Mouse (Mus musculus) MEL (cell line): ENCODE results near the gene Abcc3. TPM values are rescaled to one million over a fixed set of nuclear protein-coding genes. Genes with fewer than 3 reads are reported as not detected.

Experiments used
- DNase-seq: peaks from one replicate; pipeline ENCODE4 v3.0.0; 2011; ENCODE audit warnings: low read depth, low spot score
- H3K27ac ChIP-seq: 2 replicates; pipeline ENCODE4 v1.5.1; 2012; ENCODE audit warnings: low read depth, mild to moderate bottlenecking, control low read depth, low read length, moderate library complexity; ENCODE audit not compliant: control insufficient read depth
- H3K27me3 ChIP-seq, 2 experiments: fragments of 150-350 bp in 1 of 2; sonication (generic) in 1 of 2; 2 replicates each; pipeline ENCODE4 v1.6.1; 2012; ENCODE audit warnings: low read length in 2 of 2, mild to moderate bottlenecking in 2 of 2, improper control_type of control experiment in 1 of 2, moderate library complexity in 1 of 2; ENCODE audit not compliant: insufficient read depth in 2 of 2, control insufficient read depth in 1 of 2
- H3K36me3 ChIP-seq, 2 experiments: 2 replicates each; pipeline ENCODE4 v1.6.1; 2012 to 2014; ENCODE audit warnings: low read length in 2 of 2, improper control_type of control experiment in 1 of 2, inconsistent platforms in 1 of 2, mild to moderate bottlenecking in 1 of 2; ENCODE audit not compliant: insufficient read depth in 2 of 2, control insufficient read depth in 1 of 2
- H3K4me1 ChIP-seq, 2 experiments: fragments of 150-350 bp in 1 of 2; sonication (generic) in 1 of 2; 2 replicates each; pipeline ENCODE4 v1.6.1; 2012; ENCODE audit warnings: low read length in 2 of 2, improper control_type of control experiment in 1 of 2, mild to moderate bottlenecking in 1 of 2; ENCODE audit not compliant: insufficient read depth in 2 of 2, control insufficient read depth in 1 of 2
- H3K4me3 ChIP-seq, 2 experiments: fragments of 150-350 bp in 1 of 2; sonication (generic) in 1 of 2; 2 replicates each; pipeline ENCODE4 v1.5.1; 2012; ENCODE audit warnings: low read depth in 2 of 2, low read length in 2 of 2, mild to moderate bottlenecking in 2 of 2, moderate library complexity in 2 of 2, control low read depth in 1 of 2, improper control_type of control experiment in 1 of 2; ENCODE audit not compliant: control insufficient read depth in 1 of 2, insufficient read depth in 1 of 2
- H3K79me2 ChIP-seq: 2 replicates; pipeline ENCODE4 v1.6.1; 2012; ENCODE audit warnings: mild to moderate bottlenecking, low read length, moderate library complexity; ENCODE audit not compliant: control insufficient read depth, poor library complexity, insufficient read depth
- H3K9ac ChIP-seq: 2 replicates; pipeline ENCODE4 v1.6.1; 2012; ENCODE audit warnings: low read depth, mild to moderate bottlenecking, control low read depth, low read length, moderate library complexity; ENCODE audit not compliant: control insufficient read depth, poor library complexity, severe bottlenecking
- H3K9me3 ChIP-seq: fragments of 150-350 bp; sonication (generic); replicated peaks from 2 replicates; pipeline ENCODE4 v1.6.1; 2012; ENCODE audit warnings: mild to moderate bottlenecking, low read length, improper control_type of control experiment, moderate library complexity; ENCODE audit not compliant: insufficient read depth
- BHLHE40 ChIP-seq: IDR thresholded peaks from 2 replicates; pipeline ENCODE4 v1.6.1; 2012; ENCODE audit warnings: low read depth, mild to moderate bottlenecking, inconsistent platforms, low read length, improper control_type of control experiment, borderline replicate concordance
- CHD1 ChIP-seq: IDR thresholded peaks from 2 replicates; pipeline ENCODE4 v1.6.1; 2012; ENCODE audit warnings: low read depth, mild to moderate bottlenecking, inconsistent platforms, low read length, improper control_type of control experiment
- E2F4 ChIP-seq: IDR thresholded peaks from 2 replicates; pipeline ENCODE4 v1.6.1; 2011; ENCODE audit warnings: low read depth, low read length, improper control_type of control experiment, borderline replicate concordance
- GABPA ChIP-seq: IDR thresholded peaks from 2 replicates; pipeline ENCODE4 v1.6.1; 2012; ENCODE audit warnings: low read depth, mild to moderate bottlenecking, inconsistent platforms, low read length, improper control_type of control experiment, moderate library complexity
- GATA1 ChIP-seq: IDR thresholded peaks from 2 replicates; pipeline ENCODE4 v1.6.1; 2011; ENCODE audit warnings: low read depth, low read length, improper control_type of control experiment
- HCFC1 ChIP-seq: IDR thresholded peaks from 2 replicates; pipeline ENCODE4 v1.6.1; 2012; ENCODE audit warnings: low read depth, mild to moderate bottlenecking, inconsistent platforms, low read length, improper control_type of control experiment, moderate library complexity
- KAT2A ChIP-seq: conservative IDR thresholded peaks from 2 replicates; pipeline ENCODE4 v1.6.1; 2012; ENCODE audit warnings: low read depth, low read length, improper control_type of control experiment, inconsistent platforms
- MYB ChIP-seq: IDR thresholded peaks from 2 replicates; pipeline ENCODE4 v1.6.1; 2011; ENCODE audit warnings: mild to moderate bottlenecking, low read depth, low read length, improper control_type of control experiment
- NRF1 ChIP-seq: IDR thresholded peaks from 2 replicates; pipeline ENCODE4 v1.6.1; 2014; ENCODE audit warnings: low read depth, mild to moderate bottlenecking, inconsistent platforms, low read length, improper control_type of control experiment, moderate library complexity; ENCODE audit not compliant: poor library complexity, insufficient read depth, severe bottlenecking
- RAD21 ChIP-seq: IDR thresholded peaks from 2 replicates; pipeline ENCODE4 v1.6.1; 2011; ENCODE audit warnings: mild to moderate bottlenecking, low read depth, low read length, improper control_type of control experiment
- RCOR1 ChIP-seq: IDR thresholded peaks from 2 replicates; pipeline ENCODE4 v1.6.1; 2012; ENCODE audit warnings: low read depth, mild to moderate bottlenecking, inconsistent platforms, low read length, improper control_type of control experiment
- SIN3A ChIP-seq: IDR thresholded peaks from 2 replicates; pipeline ENCODE4 v1.6.1; 2012; ENCODE audit warnings: low read length, improper control_type of control experiment, inconsistent platforms
- TAL1 ChIP-seq: IDR thresholded peaks from 2 replicates; pipeline ENCODE4 v1.6.1; 2012; ENCODE audit warnings: mild to moderate bottlenecking, inconsistent platforms, low read length, moderate library complexity, mixed read lengths
- TBP ChIP-seq: IDR thresholded peaks from 2 replicates; pipeline ENCODE4 v1.8.0; 2011; ENCODE audit warnings: low read depth, low read length, improper control_type of control experiment
- TCF12 ChIP-seq: IDR thresholded peaks from 2 replicates; pipeline ENCODE4 v1.6.1; 2014; ENCODE audit warnings: low read depth, mild to moderate bottlenecking, inconsistent platforms, low read length, improper control_type of control experiment, moderate library complexity
- ZMIZ1 ChIP-seq: IDR thresholded peaks from 2 replicates; pipeline ENCODE4 v1.6.1; 2012; ENCODE audit warnings: low read depth, mild to moderate bottlenecking, inconsistent platforms, low read length, improper control_type of control experiment, moderate library complexity
- polyA plus RNA-seq, 2 experiments: library from polyadenylated mRNA; stranded (reverse) in 1 of 2; unstranded in 1 of 2; fragments of >175 nt in 1 of 2; fragments of >200 nt in 1 of 2; gene quantifications; 2 replicates each; pipeline versions ENCODE4 v1.2.1 to v1.2.4; 2012; ENCODE audit warnings: low replicate concordance in 2 of 2, low read depth in 1 of 2; ENCODE audit not compliant: insufficient read length in 2 of 2, insufficient read depth in 1 of 2, missing spikeins in 1 of 2
- total RNA-seq: library from RNA; depleted of rRNA; stranded (reverse); fragments of 300-350 nt; gene quantifications from 2 replicates; pipeline ENCODE4 v1.2.3, GENCODE M21; 2012

Gene Abcc3
- total and polyA plus RNA-seq, 3 experiments: 0.27 to 0.29 TPM; not detected in 1

- H3K9ac ChIP-seq: no peak overlapping the region; the same call in 1 of the 2 replicates
- H3K9me3 ChIP-seq: no peaks in the 10 kb centered on the region
- H3K4me1 ChIP-seq: peaks cover 48 to 62% of the 10 kb centered on the region in 2 experiments
- no peak overlapping the region; a peak in 1 of 4 replicates for H3K4me3 ChIP-seq
- TF ChIP-seq MYB: no peak
- TF ChIP-seq NRF1: no peak
- TF ChIP-seq CHD1: 0 out of 2 replicates have a peak, but pooled peaks have one; percentile 65
- TF ChIP-seq SIN3A: peak; percentile 33; the same call in 1 of the 2 replicates
- no peak for DNase-seq
- H3K36me3 ChIP-seq: peaks cover 48 to 80% of the 10 kb centered on the region in 2 experiments
- H3K27me3 ChIP-seq: no peaks in the 10 kb centered on the region
- peaks cover 95% of the 10 kb centered on the region for H3K79me2 ChIP-seq
- H3K27ac ChIP-seq: no peak overlapping the region
Observed at GRCm38 (mm10) chr11:94317014-94317413, 75.8 kb downstream of the Abcc3 start.

GRCm38 (mm10) chr11:94316528-94316927 lies 76.3 kb downstream of the Abcc3 start:
- no peak for DNase-seq
- Histone ChIP-seq H3K4me3 (no peak overlapping the region; a peak in 1 of 4 replicates), H3K36me3 (peaks cover 48 to 81% of the 10 kb centered on the region in 2 experiments), H3K4me1 (peaks cover 48 to 62% of the 10 kb centered on the region in 2 experiments)
- TF ChIP-seq TBP (no peak), GABPA (no peak), GATA1 (no peak), TCF12 (no peak), RCOR1 (no peak), BHLHE40 (no peak), ZMIZ1 (no peak)
- TF ChIP-seq, all 39 proteins: peak for 0
- Histone ChIP-seq H3K27ac (no peak overlapping the region), H3K9ac (peak overlapping the region; percentile 19), H3K9me3 (no peaks in the 10 kb centered on the region), H3K27me3 (no peaks in the 10 kb centered on the region), H3K79me2 (peaks cover 97% of the 10 kb centered on the region)

GRCm38 (mm10) chr11:94315308-94315707 lies 77.5 kb downstream of the Abcc3 start:
- Histone ChIP-seq H3K27ac (no peak overlapping the region), H3K9ac (0 out of 2 replicates have a peak overlapping the region, but pooled peaks have one; percentile 15), H3K4me1 (peaks cover 48 to 62% of the 10 kb centered on the region in 2 experiments), H3K36me3 (peaks cover 50 to 86% of the 10 kb centered on the region in 2 experiments), H3K79me2 (peaks cover 97% of the 10 kb centered on the region), H3K27me3 (no peaks in the 10 kb centered on the region), H3K4me3 (no peak overlapping the region; a peak in 1 of 4 replicates)
- no peak for DNase-seq
- TF ChIP-seq TAL1 (no peak), GABPA (no peak), BHLHE40 (no peak), CHD1 (no peak), SIN3A (0 out of 2 replicates have a peak, but pooled peaks have one; percentile 9), KAT2A (no peak), RAD21 (no peak), HCFC1 (no peak), E2F4 (no peak)
- TF ChIP-seq, all 39 proteins: peak for 1
- no peaks in the 10 kb centered on the region for H3K9me3 ChIP-seq
